Mouse (Mus musculus): ENCODE measurements around the gene Serinc4.

The Serinc4 gene

DNA sequence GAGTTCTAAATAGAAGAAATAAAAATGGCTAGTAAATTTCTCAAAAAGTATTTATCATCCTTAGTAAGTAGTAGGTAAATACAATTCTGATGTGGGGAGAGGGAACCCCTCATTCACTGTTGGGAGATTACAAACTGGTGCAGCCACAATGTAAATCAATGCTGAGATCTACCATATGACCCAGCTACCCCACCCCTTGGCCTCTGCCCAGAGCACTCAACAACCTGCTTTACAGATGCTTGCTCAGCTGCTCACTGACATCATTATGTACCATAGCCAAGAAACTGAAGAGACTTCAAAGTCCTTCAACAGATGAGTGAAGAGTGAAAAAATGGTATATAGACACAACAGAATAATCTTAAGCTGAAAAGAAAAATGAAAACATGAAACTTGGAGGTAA lies 53.3 kb downstream of the Serinc4 start:
- no peak for DNase-seq (ENCODE audit: extremely low read depth, low read depth, low spot score)

DNA sequence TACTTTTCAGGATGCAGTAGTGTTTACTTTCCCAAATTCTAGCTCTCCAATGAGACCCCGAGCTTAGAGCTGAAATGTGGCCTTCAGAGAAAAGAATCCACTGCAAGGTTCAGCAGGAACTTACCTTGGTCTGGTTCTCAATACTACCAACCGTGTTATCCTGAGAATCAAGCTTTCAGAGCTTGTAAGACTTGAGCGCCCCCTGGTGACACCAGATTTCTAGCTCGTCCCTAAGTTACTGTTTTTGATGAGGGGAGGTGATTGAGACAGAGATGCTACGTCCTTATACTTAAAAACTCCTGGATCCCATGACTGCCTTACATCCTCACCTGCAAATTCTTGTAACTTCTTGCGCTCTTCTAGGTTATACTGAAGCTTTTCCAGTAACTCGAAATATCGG lies 60.0 kb downstream of the Serinc4 start:
- no peak for DNase-seq (ENCODE audit: extremely low read depth, low read depth, low spot score)

Measured in fat pad, adult 2 months (tissue).